Mouse (Mus musculus) limb, embryonic 10.5 days (tissue): ENCODE measurements around the gene BC005561. TPM values are rescaled to one million over a fixed set of nuclear protein-coding genes. Genes with fewer than 3 reads are reported as not detected.
"Not testable (repeated sequence)": the region's sequence is repeated elsewhere in the genome, so short reads cannot be mapped to it uniquely, and the experiment has no call there.

ENCODE experiments used
- DNase-seq: peaks from one replicate; pipeline ENCODE4 v3.0.0-alpha.2; 2017; ENCODE audit warnings: low spot score
- H3K27ac ChIP-seq: fragments of 300-500 bp; sonication (generic); 2 replicates; pipeline ENCODE4 v1.5.1; 2016; ENCODE audit warnings: mild to moderate bottlenecking
- H3K27me3 ChIP-seq: fragments of 300-500 bp; sonication (generic); 2 replicates; pipeline ENCODE4 v1.6.1; 2016; ENCODE audit warnings: low read depth, mild to moderate bottlenecking; ENCODE audit not compliant: poor library complexity, severe bottlenecking
- H3K36me3 ChIP-seq: fragments of 300-500 bp; sonication (generic); 2 replicates; pipeline ENCODE4 v1.6.1; 2016; ENCODE audit warnings: mild to moderate bottlenecking, moderate library complexity
- H3K4me1 ChIP-seq: fragments of 300-500 bp; sonication (generic); 2 replicates; pipeline ENCODE4 v1.6.1; 2016
- H3K4me3 ChIP-seq: fragments of 300-500 bp; sonication (generic); 2 replicates; pipeline ENCODE4 v1.5.1; 2016; ENCODE audit warnings: mild to moderate bottlenecking, moderate library complexity
- H3K9me3 ChIP-seq: fragments of 300-500 bp; sonication (generic); replicated peaks from 2 replicates; pipeline ENCODE4 v1.6.1; 2016; ENCODE audit warnings: mild to moderate bottlenecking
- WGBS: fragments of 180-500 bp; shearing (Covaris S2); methylation state at CpG from one replicate; pipeline ENCODE4 v1.1.7; 2016; 5-methylcytosine and 5-hydroxymethylcytosine counted together
- polyA plus RNA-seq: library from polyadenylated mRNA; unstranded; fragments of >200 nt; fragmentation: Nextera tagmentation; extraction: Ambion mirVana; gene quantifications from 2 replicates; pipeline ENCODE4 v1.2.1, GENCODE M21; 2016

The BC005561 gene
- polyA plus RNA-seq, 1 experiment from 2014 or later: 14.6 TPM

- no peak overlapping the region for H3K4me3 ChIP-seq
- no peaks in the 10 kb centered on the region for H3K9me3 ChIP-seq
- H3K4me1 ChIP-seq: no peaks in the 10 kb centered on the region
- H3K27ac ChIP-seq: no peak overlapping the region
- H3K36me3 ChIP-seq: peaks cover 97% of the 10 kb centered on the region
- no peak for DNase-seq
- no peaks in the 10 kb centered on the region for H3K27me3 ChIP-seq
- 90% methylated on average over 8 of the region's 8 CpGs for WGBS
Measured at GRCm38 (mm10) chr5:104482856-104483255, 25.3 kb upstream of the BC005561 start.

- H3K4me1 ChIP-seq: no peaks in the 10 kb centered on the region
- H3K9me3 ChIP-seq: no peaks in the 10 kb centered on the region
- DNase-seq: no peak
- WGBS: 82% methylated on average over 5 of the region's 5 CpGs
- no peak overlapping the region for H3K4me3 ChIP-seq
- H3K36me3 ChIP-seq: peaks cover 99% of the 10 kb centered on the region
- no peaks in the 10 kb centered on the region for H3K27me3 ChIP-seq
- H3K27ac ChIP-seq: no peak overlapping the region
Measured at GRCm38 (mm10) chr5:104491561-104491960, 16.6 kb upstream of the BC005561 start.

GRCm38 (mm10) chr5:104504883-104505282 lies 3.3 kb upstream of the BC005561 start:
- Histone ChIP-seq H3K27me3 (no peaks in the 10 kb centered on the region), H3K27ac (no peak overlapping the region), H3K9me3 (no peaks in the 10 kb centered on the region), H3K4me1 (peaks cover 8% of the 10 kb centered on the region), H3K36me3 (peaks cover 74% of the 10 kb centered on the region), H3K4me3 (no peak overlapping the region)
- WGBS: 98% methylated on average over 2 of the region's 2 CpGs
- no peak for DNase-seq

- no peaks in the 10 kb centered on the region for H3K9me3 ChIP-seq
- peak overlapping the region; percentile 98 for H3K27ac ChIP-seq
- peak overlapping the region; percentile 80 for H3K4me3 ChIP-seq
- no peaks in the 10 kb centered on the region for H3K27me3 ChIP-seq
- H3K4me1 ChIP-seq: peaks cover 8% of the 10 kb centered on the region
- whole genome bisulfite sequencing: 0% methylated on average over 2 of the region's 2 CpGs
- H3K36me3 ChIP-seq: peaks cover 64% of the 10 kb centered on the region
- no peak for DNase-seq
Measured at GRCm38 (mm10) chr5:104507829-104508194, 340 bp upstream of the BC005561 start.

GRCm38 (mm10) chr5:104511211-104511610 lies 3.1 kb downstream of the BC005561 start:
- DNase-seq: no peak

GRCm38 (mm10) chr5:104538612-104539011 lies 30.5 kb downstream of the BC005561 start:
- H3K36me3 ChIP-seq: peaks cover 95% of the 10 kb centered on the region
- 97% methylated on average over 1 of the region's 1 CpGs for WGBS

More at GRCm38 (mm10) chr5:104511211-104511610, 3.1 kb downstream of the BC005561 start:
- Histone ChIP-seq H3K27me3 (no peaks in the 10 kb centered on the region), H3K4me3 (no peak overlapping the region), H3K4me1 (peaks cover 8% of the 10 kb centered on the region), H3K27ac (no peak overlapping the region), H3K36me3 (peaks cover 67% of the 10 kb centered on the region), H3K9me3 (no peaks in the 10 kb centered on the region)
- 98% methylated on average over 3 of the region's 3 CpGs for WGBS

GRCm38 (mm10) chr5:104539331-104539730 lies 31.2 kb downstream of the BC005561 start:
- 91% methylated on average over 4 of the region's 4 CpGs for WGBS
- DNase-seq: no peak
- Histone ChIP-seq H3K9me3 (no peaks in the 10 kb centered on the region), H3K36me3 (peaks cover 98% of the 10 kb centered on the region), H3K27ac (no peak overlapping the region), H3K27me3 (no peaks in the 10 kb centered on the region), H3K4me1 (no peaks in the 10 kb centered on the region), H3K4me3 (no peak overlapping the region)

More at GRCm38 (mm10) chr5:104538612-104539011, 30.5 kb downstream of the BC005561 start:
- Histone ChIP-seq H3K27me3 (no peaks in the 10 kb centered on the region), H3K4me1 (no peaks in the 10 kb centered on the region), H3K4me3 (no peak overlapping the region), H3K9me3 (no peaks in the 10 kb centered on the region), H3K27ac (no peak overlapping the region)
- no peak for DNase-seq

- WGBS: 27% methylated on average over 1 of the region's 1 CpGs
- not testable (repeated sequence) for H3K27me3 ChIP-seq, H3K4me1 ChIP-seq, H3K27ac ChIP-seq, H3K36me3 ChIP-seq, H3K9me3 ChIP-seq, H3K4me3 ChIP-seq
- peak; percentile 72 for DNase-seq
Measured at GRCm38 (mm10) chr5:104568079-104568478, 59.9 kb downstream of the BC005561 start.

- Histone ChIP-seq H3K27me3 (no peaks in the 10 kb centered on the region), H3K4me1 (peaks cover 6% of the 10 kb centered on the region), H3K36me3 (peaks cover 23% of the 10 kb centered on the region), H3K9me3 (no peaks in the 10 kb centered on the region; the same call in 1 of the 2 replicates), H3K27ac (no peak overlapping the region), H3K4me3 (peak overlapping the region; percentile 60)
- DNase-seq: no peak
- 53% methylated on average over 6 of the region's 6 CpGs for WGBS
Measured at GRCm38 (mm10) chr5:104570766-104571165, 62.6 kb downstream of the BC005561 start.

GRCm38 (mm10) chr5:104571282-104571921 lies 63.2 kb downstream of the BC005561 start:
- Histone ChIP-seq H3K4me3 (peak overlapping the region; percentile 60), H3K36me3 (peaks cover 24% of the 10 kb centered on the region), H3K27ac (peak overlapping the region; percentile 87)
- H3K4me1 ChIP-seq, H3K9me3 ChIP-seq, H3K27me3 ChIP-seq: not testable (repeated sequence)
- 3% methylated on average over 18 of the region's 19 CpGs for WGBS
- peak; percentile 71 for DNase-seq

Other genes with a start within 250 kb of the BC005561 start
- gene Ibsp, start 209.2 kb upstream of the BC005561 start, polyA plus RNA-seq: not detected in 2 replicates
- gene Mepe, start 183.0 kb upstream of the BC005561 start, polyA plus RNA-seq: not detected in 2 replicates
- gene Spp1, start 73.2 kb upstream of the BC005561 start, polyA plus RNA-seq: 2.0 and 6.4 TPM in 2 replicates
- gene Pkd2, start 48.9 kb upstream of the BC005561 start, polyA plus RNA-seq: 12.3 and 16.3 TPM in 2 replicates